Mouse (Mus musculus) right cerebral cortex, postnatal 4 days (tissue): Measurements from ENCODE around the gene Sema3b.
"Not testable (repeated sequence)": the region's sequence is repeated elsewhere in the genome, so short reads cannot be mapped to it uniquely, and the experiment has no call there.

Source experiments
- DNase-seq: peaks from one replicate; pipeline ENCODE4 v3.0.0-alpha.2; 2022

Sema3b gene

GRCm38 (mm10) chr9:107587833-107588639 is 21.0 kb downstream of the Sema3b start:
- DNase-seq = peak; percentile 42

GRCm38 (mm10) chr9:107586974-107587832 is 21.8 kb downstream of the Sema3b start, which contains the start of gene Ifrd2:
TSS of gene Ifrd2 (plus strand) at chr9:107587642.
- DNase-seq = peak; percentile 91

GRCm38 (mm10) chr9:107586504-107586903 is 22.5 kb downstream of the Sema3b start:
- no peak for DNase-seq

DNA sequence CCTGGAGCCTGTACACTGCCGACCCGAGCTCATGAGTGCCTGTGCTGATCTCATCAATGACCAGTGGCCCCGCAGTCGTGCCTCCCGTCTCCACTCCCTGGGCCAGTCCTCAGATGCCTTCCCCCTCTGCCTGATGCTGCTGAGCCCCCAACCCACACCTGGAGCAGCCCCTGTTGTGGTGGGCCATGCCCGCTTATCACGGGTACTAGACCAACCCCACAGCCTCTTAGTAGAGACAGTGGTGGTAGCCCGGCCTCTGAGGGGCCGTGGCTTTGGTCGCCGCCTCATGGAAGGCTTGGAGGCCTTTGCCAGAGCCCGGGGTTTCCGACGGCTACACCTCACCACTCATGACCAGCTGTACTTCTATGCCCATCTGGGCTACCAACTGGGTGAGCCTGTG is 25.9 kb downstream of the Sema3b start:
- DNase-seq = no peak

DNA sequence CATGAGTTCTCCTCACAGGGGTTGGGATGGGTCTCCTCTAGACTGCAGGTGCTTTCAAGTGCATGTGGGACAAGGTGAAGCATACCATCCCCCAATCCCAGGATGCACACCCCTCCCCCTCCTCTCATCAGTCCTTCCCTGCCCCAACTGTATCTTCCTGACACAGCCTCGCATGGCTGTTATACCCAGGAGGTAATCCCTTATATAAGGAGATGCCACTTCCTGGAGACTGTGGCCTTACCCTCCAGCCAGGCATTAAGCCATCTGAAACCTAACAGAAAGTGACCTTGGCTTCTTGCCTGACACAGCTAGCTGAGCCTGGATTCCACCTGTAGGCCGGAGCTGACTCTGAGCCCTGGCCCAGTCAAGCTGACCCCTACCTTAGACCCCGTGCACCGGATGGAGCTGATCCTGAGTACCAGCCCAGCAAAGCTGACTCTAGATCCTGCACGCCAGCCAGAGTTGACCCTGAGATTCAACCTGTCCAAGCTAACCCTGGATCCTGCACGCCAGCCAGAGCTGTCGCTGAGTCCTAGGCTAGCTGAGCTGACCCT is 26.4 kb downstream of the Sema3b start:
- DNase-seq = no peak

GRCm38 (mm10) chr9:107581584-107581983 is 27.4 kb downstream of the Sema3b start:
- no peak for DNase-seq

DNA sequence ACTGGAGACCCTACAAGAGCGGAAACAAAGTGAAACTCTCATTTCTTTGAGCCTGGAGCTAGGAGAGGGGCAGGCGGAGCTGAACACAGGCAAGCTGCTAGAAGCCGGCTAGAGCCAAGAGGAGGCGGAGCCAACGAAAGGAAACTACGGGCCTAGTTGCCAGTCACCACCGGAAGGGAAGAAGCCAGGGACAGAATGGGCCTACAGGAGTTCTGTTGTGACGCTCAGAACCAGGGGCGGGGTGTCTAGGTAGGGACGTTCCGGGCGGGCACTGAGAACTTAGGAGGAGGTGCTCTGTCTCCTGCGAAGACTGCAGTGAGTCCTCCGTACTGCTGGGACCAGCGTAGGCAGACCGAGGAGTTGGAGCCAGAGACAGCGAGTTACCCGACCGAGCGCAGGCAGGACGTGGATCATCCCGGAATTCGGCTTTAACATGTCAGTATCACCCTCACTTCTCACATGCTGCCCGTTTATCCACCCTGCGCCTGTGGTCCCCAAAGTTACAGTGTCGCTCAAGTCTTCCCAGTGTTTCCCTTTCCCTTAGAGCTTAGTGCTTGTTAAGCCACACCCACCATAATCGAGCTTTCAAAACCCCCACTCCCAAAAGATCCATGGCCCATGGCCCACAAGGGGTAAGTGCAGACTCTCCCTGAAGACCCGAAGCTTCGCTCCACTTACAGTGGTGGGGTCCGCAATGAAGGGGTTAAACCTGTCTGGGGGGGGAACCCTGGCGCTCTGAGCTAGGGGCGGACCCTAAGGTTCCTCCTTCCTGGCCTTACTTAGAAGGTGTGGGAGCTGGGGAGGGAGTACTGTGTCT is 28.3 kb downstream of the Sema3b start, which contains the start of gene Hyal3:
TSS of gene Hyal3 (plus strand) at position 318 of the 817 bp plus-strand sequence.
- DNase-seq = peak; percentile 75

DNA sequence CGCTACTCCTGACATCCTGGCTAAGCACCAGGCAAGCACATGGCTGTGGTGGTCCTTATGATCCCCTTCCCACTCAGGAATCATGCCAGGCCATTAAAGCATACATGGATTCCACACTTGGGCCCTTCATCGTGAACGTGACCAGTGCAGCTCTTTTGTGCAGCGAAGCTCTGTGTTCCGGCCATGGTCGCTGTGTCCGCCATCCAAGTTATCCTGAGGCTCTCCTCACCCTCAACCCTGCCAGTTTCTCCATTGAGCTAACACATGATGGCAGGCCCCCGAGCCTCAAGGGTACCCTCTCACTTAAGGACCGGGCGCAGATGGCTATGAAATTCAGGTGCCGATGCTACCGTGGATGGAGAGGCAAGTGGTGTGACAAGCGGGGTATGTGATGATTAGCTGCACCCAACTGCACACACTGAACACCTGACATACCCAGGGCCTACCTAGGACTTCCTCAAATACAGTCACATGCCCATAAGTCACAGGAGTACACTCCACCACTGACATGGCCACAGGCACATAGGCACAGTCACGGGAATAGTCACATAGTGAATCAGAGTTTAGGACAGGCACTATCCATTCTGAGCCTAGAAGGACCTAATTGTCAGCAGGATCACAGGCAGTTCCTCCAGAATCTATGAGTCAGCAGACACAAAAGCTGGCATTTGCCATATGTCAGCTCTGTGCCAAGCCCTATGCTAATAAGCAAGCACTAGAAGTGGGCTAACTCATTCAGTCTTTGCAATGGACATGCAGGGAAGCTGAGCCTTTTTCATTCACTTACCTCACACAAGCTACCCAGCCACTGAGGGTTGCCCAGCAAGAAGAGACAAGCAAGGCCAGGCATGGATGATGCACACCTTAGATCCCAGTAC is 29.8 kb downstream of the Sema3b start:
- no peak for DNase-seq

GRCm38 (mm10) chr9:107578587-107578986 is 30.4 kb downstream of the Sema3b start, which contains the start of gene Naa80:
TSS of gene Naa80 (plus strand) at chr9:107578887.
- no peak for DNase-seq

- DNase-seq = no peak
Measured at GRCm38 (mm10) chr9:107577871-107578270, 31.2 kb downstream of the Sema3b start.

DNA sequence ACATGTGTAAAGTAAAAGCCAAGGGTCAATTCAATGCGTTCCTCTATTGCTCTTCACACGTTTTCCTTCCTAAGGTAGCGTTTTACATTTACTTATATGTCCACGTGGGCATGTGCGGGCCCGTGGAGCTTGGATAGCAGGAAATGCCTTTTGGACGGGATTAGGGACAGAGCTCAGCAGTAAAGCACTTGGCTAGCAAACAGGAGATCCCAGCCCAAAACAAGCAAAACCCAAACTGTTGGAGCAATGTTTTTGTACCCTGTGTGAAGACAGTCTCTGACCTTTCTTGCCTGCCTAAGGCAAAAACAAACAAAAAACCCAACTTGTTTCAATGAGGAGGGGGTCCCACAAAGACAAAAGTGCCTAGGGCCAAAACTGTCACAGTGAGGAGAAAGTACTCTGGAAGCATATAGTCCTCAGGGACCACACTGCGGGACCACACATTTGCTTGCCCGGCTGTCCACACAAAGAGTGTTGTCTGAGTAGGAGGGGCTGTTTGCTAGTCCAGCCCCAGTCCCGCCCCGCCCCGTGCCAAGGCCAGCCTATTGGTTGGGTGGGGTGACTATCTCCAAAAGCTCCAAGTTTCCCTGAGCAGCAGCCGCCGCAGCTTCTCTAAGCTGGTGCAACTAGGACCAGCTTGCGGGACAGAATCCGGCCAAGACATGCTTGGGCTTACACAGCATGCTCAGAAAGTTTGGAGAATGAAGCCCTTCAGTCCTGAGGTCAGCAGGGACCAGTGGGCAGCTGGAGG is 32.5 kb downstream of the Sema3b start, which contains the start of gene Hyal1:
TSS of gene Hyal1 (plus strand) at position 571 of the 751 bp plus-strand sequence.
- DNase-seq = peak; percentile 68

DNA sequence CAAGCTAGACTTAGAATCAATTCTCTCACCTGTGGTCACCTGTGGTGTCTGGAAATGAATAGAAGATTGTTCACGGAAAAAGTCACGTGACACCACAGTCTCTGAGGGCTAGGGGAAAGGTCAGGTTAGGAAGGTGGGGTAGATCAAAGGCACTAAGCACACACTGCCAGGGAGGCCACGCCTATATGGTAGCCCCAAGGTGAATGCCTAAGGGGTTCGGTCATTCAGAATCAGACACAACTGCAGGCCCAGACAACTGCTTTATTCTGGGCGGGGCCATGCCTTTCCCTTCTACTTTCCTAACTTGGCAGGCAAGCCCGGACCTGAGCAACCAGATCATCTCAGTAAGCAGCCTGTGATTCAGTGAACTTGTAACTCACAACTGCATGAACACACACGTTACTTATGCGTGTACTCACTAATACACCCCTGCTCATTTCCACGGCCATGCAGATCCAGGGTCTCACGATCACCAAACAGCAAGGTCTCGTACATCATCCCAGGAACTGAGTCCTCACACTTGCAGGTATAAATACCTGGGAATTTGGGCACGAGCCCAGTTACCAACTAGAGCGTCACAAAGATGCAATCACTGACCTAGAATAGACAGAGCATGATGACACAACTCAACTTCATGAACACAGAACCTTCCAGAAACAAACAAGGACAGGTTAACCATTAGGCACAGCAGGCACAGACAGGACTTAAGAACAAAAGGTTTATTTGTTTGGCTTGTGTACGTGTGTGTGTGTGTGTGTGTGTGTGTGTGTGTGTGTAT is 33.3 kb downstream of the Sema3b start:
- no peak for DNase-seq

- not testable (repeated sequence) for DNase-seq
Measured at GRCm38 (mm10) chr9:107573774-107574173, 35.3 kb downstream of the Sema3b start.

- DNase-seq = no peak
Measured at GRCm38 (mm10) chr9:107572327-107572662, 36.7 kb downstream of the Sema3b start.

GRCm38 (mm10) chr9:107571534-107572326 is 37.3 kb downstream of the Sema3b start:
- DNase-seq = no peak

GRCm38 (mm10) chr9:107570845-107571244 is 38.2 kb downstream of the Sema3b start:
- no peak for DNase-seq

DNA sequence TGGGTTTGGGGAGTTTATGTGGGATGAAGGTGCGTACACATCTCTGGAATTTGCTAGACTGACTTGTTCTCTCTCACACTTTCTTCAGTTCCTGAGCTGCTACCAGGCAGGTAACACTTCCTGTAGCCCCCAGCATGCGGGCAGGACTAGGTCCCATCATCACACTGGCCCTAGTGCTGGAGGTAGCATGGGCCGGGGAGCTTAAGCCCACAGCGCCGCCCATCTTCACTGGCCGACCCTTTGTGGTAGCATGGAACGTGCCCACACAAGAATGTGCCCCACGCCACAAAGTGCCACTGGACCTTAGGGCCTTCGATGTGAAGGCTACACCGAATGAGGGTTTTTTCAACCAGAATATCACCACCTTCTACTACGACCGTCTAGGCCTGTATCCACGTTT is 39.0 kb downstream of the Sema3b start:
- no peak for DNase-seq

DNA sequence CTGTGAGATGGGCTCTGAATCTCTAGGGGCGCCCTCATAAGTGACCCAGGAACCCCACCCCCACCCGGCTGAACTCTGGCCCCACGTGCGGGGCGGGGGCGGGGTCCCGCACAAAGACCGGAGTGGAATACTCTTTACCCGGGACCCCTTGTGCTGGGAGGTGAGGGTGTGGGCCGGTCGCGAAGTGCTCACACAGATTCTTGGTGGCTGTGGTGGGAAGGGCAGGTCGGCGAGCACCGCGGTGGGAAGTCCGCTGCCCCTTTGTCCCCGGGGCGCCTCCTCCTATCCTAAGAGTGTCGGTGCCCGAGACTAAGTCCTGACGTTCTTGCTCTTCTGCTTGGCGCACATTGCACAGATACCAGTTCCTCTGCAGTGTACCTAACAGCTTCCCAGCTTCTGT is 39.8 kb downstream of the Sema3b start:
- DNase-seq = no peak
